Comparison of ENCODE assay signal across 8 mouse cellular contexts in the genomic region with DNA sequence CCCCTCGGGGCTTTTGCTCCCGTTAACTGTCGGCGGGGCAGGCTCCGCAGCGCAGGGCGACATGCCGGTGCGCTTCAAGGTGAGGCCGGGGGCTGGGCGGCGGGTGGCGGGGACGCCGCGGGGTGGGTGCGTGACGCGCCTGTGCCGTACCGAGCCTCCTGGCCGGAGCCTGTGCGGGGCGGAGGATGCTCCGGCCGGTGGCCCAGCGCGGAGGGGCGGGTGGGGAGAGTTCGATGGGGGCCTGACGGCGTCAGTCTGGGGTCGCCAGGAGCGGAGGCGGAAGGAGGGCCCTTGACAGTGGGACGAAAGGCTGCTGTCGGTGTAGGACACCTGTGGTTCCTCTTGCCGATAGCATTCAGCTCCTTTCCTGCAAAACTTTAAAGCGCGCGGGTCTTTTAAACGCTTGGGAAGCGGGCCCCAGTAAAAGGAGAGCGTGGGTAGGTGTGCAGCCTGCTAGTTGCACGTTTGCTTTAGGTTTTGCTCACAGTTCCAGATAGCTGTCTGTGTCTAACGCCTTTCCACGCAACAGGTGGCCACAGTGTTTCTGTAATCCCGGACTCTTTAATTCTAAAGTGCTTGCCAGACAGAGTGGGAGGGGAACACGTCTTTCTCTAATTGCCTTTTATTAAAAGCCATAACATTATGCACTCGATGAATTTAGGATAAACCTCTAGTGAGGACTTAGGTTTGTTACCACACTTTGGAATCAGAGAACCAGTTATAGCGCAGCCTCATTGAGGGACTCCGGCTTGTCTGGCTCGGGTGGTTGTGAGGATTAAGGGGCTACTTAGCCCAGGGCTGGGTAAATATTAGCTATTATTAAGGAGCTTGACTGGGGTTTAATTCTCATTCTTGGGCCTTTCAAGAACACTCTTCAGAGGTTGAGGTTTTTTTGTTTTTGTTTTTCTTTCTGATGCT. TPM values are rescaled to one million over a fixed set of nuclear protein-coding genes. Genes with fewer than 3 reads are reported as not detected.
DNase-seq lines count a peak whose midpoint lies in the region; ATAC-seq and TF ChIP-seq lines count a peak whose summit lies in the region.

No protein-coding gene starts in this region.

- peak overlapping the region; percentile 91 for H3K4me3 ChIP-seq in hindbrain, embryonic 12.5 days
- peak overlapping the region; percentile 75 to 84 for H3K4me3 ChIP-seq in liver, embryonic 14.5 days (ENCODE audit: insufficient read depth in 1 of 2, low read depth in 2 of 2, low read length in 2 of 2)

- H3K27me3 ChIP-seq in hindbrain, embryonic 12.5 days = no peaks in the 10 kb centered on the region
- no peaks in the 10 kb centered on the region for H3K27me3 ChIP-seq in liver, embryonic 14.5 days (ENCODE audit: control insufficient read depth, insufficient read depth, low read length)

- ATAC-seq in common myeloid progenitor, adult 5-6 weeks (replicated peaks; ENCODE audit: low read depth, poor library complexity, severe bottlenecking) = 0 out of 2 replicates have a peak, but pooled peaks have one; percentile 1
- ATAC-seq in hindbrain, embryonic 12.5 days (ENCODE audit: low FRiP score) = peak; percentile 86
- ATAC-seq in liver, embryonic 14.5 days (ENCODE audit: insufficient read depth) = no peak
- no peak for ATAC-seq in monocyte, adult 5-6 weeks (replicated peaks; ENCODE audit: insufficient number of reproducible peaks, low FRiP score, low TSS enrichment, poor library complexity, severe bottlenecking)

- peak; percentile 41 for DNase-seq in layer of hippocampus, adult 11-12 months (ENCODE audit: low spot score)
- no peak for DNase-seq in layer of hippocampus, postnatal 10 days (ENCODE audit: low spot score in 2 of 2)
- no peak for DNase-seq in liver, embryonic 14.5 days (ENCODE audit: low read depth in 3 of 3, low spot score in 3 of 3)
- peak; percentile 42 to 44 for DNase-seq in right cerebral cortex, postnatal 36 days (ENCODE audit: low spot score in 2 of 2)
- no peak for DNase-seq in spleen, adult 12 weeks (ENCODE audit: low spot score)

- peaks cover 12% of the 10 kb centered on the region for H3K36me3 ChIP-seq in hindbrain, embryonic 12.5 days
- H3K36me3 ChIP-seq in liver, embryonic 14.5 days (replicated peaks; ENCODE audit: control insufficient read depth, insufficient read depth, low read depth) = no peaks in the 10 kb centered on the region

- H3K27ac ChIP-seq in hindbrain, embryonic 12.5 days = no peak overlapping the region
- H3K27ac ChIP-seq in liver, embryonic 14.5 days = no peak overlapping the region

- H3K9me3 ChIP-seq in hindbrain, embryonic 12.5 days (replicated peaks) = no peaks in the 10 kb centered on the region
- no peaks in the 10 kb centered on the region for H3K9me3 ChIP-seq in liver, embryonic 14.5 days (ENCODE audit: control insufficient read depth, low read length)

- TF ChIP-seq EP300 in liver, embryonic 14.5 days (IDR thresholded peaks at IDR 0.05; ENCODE audit: low read depth) = no peak

- H3K9ac ChIP-seq in hindbrain, embryonic 12.5 days = peak overlapping the region; percentile 82
- peak overlapping the region; percentile 76 for H3K9ac ChIP-seq in liver, embryonic 14.5 days (replicated peaks)

- TF ChIP-seq CTCF in liver, embryonic 14.5 days (IDR thresholded peaks at IDR 0.05; ENCODE audit: low read depth) = no peak

- peaks cover 9% of the 10 kb centered on the region for H3K4me1 ChIP-seq in hindbrain, embryonic 12.5 days
- peaks cover 7 to 8% of the 10 kb centered on the region in 2 experiments; a peak in 3 of 4 replicates for H3K4me1 ChIP-seq in liver, embryonic 14.5 days (replicated peaks; ENCODE audit: control insufficient read depth in 2 of 2, insufficient read depth in 2 of 2, low read length in 1 of 2)

- peak overlapping the region; percentile 81 for H3K4me2 ChIP-seq in hindbrain, embryonic 12.5 days (replicated peaks)
- H3K4me2 ChIP-seq in liver, embryonic 14.5 days (ENCODE audit: low read depth) = peak overlapping the region; percentile 90

- 3% methylated on average over 49 of the region's 53 CpGs for WGBS in hindbrain, embryonic 12.5 days
- 5% methylated on average over 53 of the region's 53 CpGs for WGBS in liver, embryonic 14.5 days (ENCODE audit: insufficient replicate concordance)

RNA-seq across cellular contexts. Expression of a gene that starts 0.5 kb away (rescaled TPM):
- 10 to 100 TPM; 13.2 to 15.2 TPM for total RNA-seq in layer of hippocampus, postnatal 10 days (2021)
- total RNA-seq in common myeloid progenitor, adult 5-6 weeks (2017) = 38.3 and 68.5 TPM in 2 replicates
- 49.8 and 50.7 TPM in 2 replicates for polyA plus RNA-seq in hindbrain, embryonic 12.5 days (2016; fragmentation: Nextera tagmentation; extraction: Ambion mirVana)
- 5.6 and 6.8 TPM in 2 replicates for polyA plus RNA-seq in liver, embryonic 14.5 days (2012; rRNA removed)
- 8.4 and 9.8 TPM in 2 replicates for polyA plus RNA-seq in liver, embryonic 14.5 days (2014; fragmentation: Nextera tagmentation; extraction: Ambion mirVana)
- 225 to 295 TPM (median 275 TPM) in 3 replicates for total RNA-seq in monocyte, adult 5-6 weeks (2017)

Comparison
In these comparisons a context has a peak if more than half of its experiments do, and no peak if none do; other contexts are left out.
1. DNase-seq: peak in layer of hippocampus, adult 11-12 months (single experiment) and right cerebral cortex, postnatal 36 days (2 of 2); none in layer of hippocampus, postnatal 10 days (0 of 2), liver, embryonic 14.5 days (0 of 3) and spleen, adult 12 weeks (single experiment).
2. ATAC-seq: peak in common myeloid progenitor, adult 5-6 weeks (single experiment) and hindbrain, embryonic 12.5 days (single experiment); none in liver, embryonic 14.5 days (single experiment) and monocyte, adult 5-6 weeks (single experiment).